Mouse (Mus musculus) embryonic fibroblast, embryonic 13.5 days (primary cell): ENCODE measurements at regions not wholly inside any gene's neighbourhood (a gene's known extent, or its start where the extent isn't known, plus 50 kb on each side); places are given as distances from the start of the nearest gene placed in this dataset.

Experiments
- CTCF ChIP-seq: IDR thresholded peaks from 2 replicates; pipeline ENCODE4 v1.5.1; 2011; ENCODE audit warnings: mild to moderate bottlenecking, control low read depth, low read length, moderate library complexity, borderline replicate concordance; ENCODE audit not compliant: insufficient read depth
- POLR2A ChIP-seq: IDR thresholded peaks from 2 replicates; pipeline ENCODE4 v1.6.1; 2011; ENCODE audit warnings: low read depth, mild to moderate bottlenecking, control low read depth, low read length, moderate library complexity

GRCm38 (mm10) chr15:23566886-23567655 is 1018.2 kb downstream of the Cdh18 start:
- TF ChIP-seq POLR2A, result no peak
- TF ChIP-seq CTCF, result no peak
